Mouse (Mus musculus) brain, embryonic 14.5 days (tissue): ENCODE measurements at regions not wholly inside any gene's neighbourhood (a gene's known extent, or its start where the extent isn't known, plus 50 kb on each side); places are given as distances from the start of the nearest gene placed in this dataset.

Experiments
- CTCF ChIP-seq: fragments of 200-500 bp; IDR thresholded peaks from 2 replicates; pipeline ENCODE4 v1.5.1; 2012; ENCODE audit warnings: inconsistent platforms, mild to moderate bottlenecking, moderate library complexity, borderline replicate concordance; ENCODE audit not compliant: insufficient read depth, insufficient read length; ENCODE audit errors: extremely low read depth
- POLR2A ChIP-seq: fragments of 200-500 bp; IDR thresholded peaks from 2 replicates; pipeline ENCODE4 v1.6.1; 2012; ENCODE audit warnings: mild to moderate bottlenecking, inconsistent platforms, borderline replicate concordance; ENCODE audit not compliant: poor library complexity, insufficient read depth, insufficient read length, severe bottlenecking; ENCODE audit errors: extremely low read depth

GRCm38 (mm10) chr8:98381815-98382214, 1034.5 kb downstream of the Cdh8 start:
- TF ChIP-seq POLR2A (no peak), CTCF (no peak)
